Mouse (Mus musculus): Measurements from ENCODE around the gene Mipol1. TPM values are rescaled to one million over a fixed set of nuclear protein-coding genes. Genes with fewer than 3 reads are reported as not detected.

Gene Mipol1
- total and polyA plus RNA-seq, 3 experiments: 1.5 to 10.1 (median 9.0) TPM

Other genes with a start within 250 kb of the Mipol1 start
- under 1 TPM; 0.40 to 0.52 TPM for gene Slc25a21, start 33.0 kb upstream of the Mipol1 start, total RNA-seq (2021)
- 0.04 and 0.07 TPM in 2 replicates for gene Slc25a21, start 33.0 kb upstream of the Mipol1 start, polyA plus RNA-seq (2012; rRNA removed)
- gene Prps1l3, start within 50 bp of the Mipol1 start, total RNA-seq (2021): 10 to 100 TPM; 33.2 to 39.3 TPM
- 12.5 and 13.0 TPM in 2 replicates for gene Prps1l3, start within 50 bp of the Mipol1 start, polyA plus RNA-seq (2012; rRNA removed)

All from adrenal gland, adult 2 months (tissue).